Mouse (Mus musculus): Measurements from ENCODE around the gene Sh3pxd2a.

The Sh3pxd2a gene

GRCm38 (mm10) chr19:47315091-47315916 is 148.9 kb downstream of the Sh3pxd2a start:
- in situ Hi-C loops (cut with MboI, MseI) = no loop called here

- in situ Hi-C loops (cut with MboI, MseI) = no loop called here
Measured at GRCm38 (mm10) chr19:47314076-47314941, 149.9 kb downstream of the Sh3pxd2a start.

- in situ Hi-C loops (cut with MboI, MseI) = no loop called here
Measured at GRCm38 (mm10) chr19:47313387-47314075, 150.7 kb downstream of the Sh3pxd2a start.

GRCm38 (mm10) chr19:47311162-47311561 is 153.0 kb downstream of the Sh3pxd2a start:
- in situ Hi-C loops (cut with MboI, MseI) = no loop called here

- in situ Hi-C loops (cut with MboI, MseI) = no loop called here
Measured at GRCm38 (mm10) chr19:47309824-47310223, 154.4 kb downstream of the Sh3pxd2a start.

GRCm38 (mm10) chr19:47306917-47307315 is 157.3 kb downstream of the Sh3pxd2a start:
- in situ Hi-C loops (cut with MboI, MseI) = no loop called here

- in situ Hi-C loops (cut with MboI, MseI) = no loop called here
Measured at GRCm38 (mm10) chr19:47306128-47306916, 157.9 kb downstream of the Sh3pxd2a start.

GRCm38 (mm10) chr19:47305401-47305800 is 158.8 kb downstream of the Sh3pxd2a start:
- in situ Hi-C loops (cut with MboI, MseI) = no loop called here

GRCm38 (mm10) chr19:47304170-47304745 is 159.9 kb downstream of the Sh3pxd2a start:
- in situ Hi-C loops (cut with MboI, MseI) = no loop called here

GRCm38 (mm10) chr19:47303128-47303527 is 161.1 kb downstream of the Sh3pxd2a start:
- in situ Hi-C loops (cut with MboI, MseI) = no loop called here

GRCm38 (mm10) chr19:47302191-47302852 is 161.9 kb downstream of the Sh3pxd2a start:
- in situ Hi-C loops (cut with MboI, MseI) = no loop called here

GRCm38 (mm10) chr19:47301303-47302190 is 162.7 kb downstream of the Sh3pxd2a start:
- in situ Hi-C loops (cut with MboI, MseI) = no loop called here

GRCm38 (mm10) chr19:47298100-47298499 is 166.1 kb downstream of the Sh3pxd2a start:
- in situ Hi-C loops (cut with MboI, MseI) = no loop called here

GRCm38 (mm10) chr19:47292451-47292951 is 171.7 kb downstream of the Sh3pxd2a start:
- in situ Hi-C loops (cut with MboI, MseI) = no loop called here

GRCm38 (mm10) chr19:47291307-47292080 is 172.7 kb downstream of the Sh3pxd2a start:
- in situ Hi-C loops (cut with MboI, MseI) = no loop called here

- in situ Hi-C loops (cut with MboI, MseI) = no loop called here
Measured at GRCm38 (mm10) chr19:47286886-47287450, 177.2 kb downstream of the Sh3pxd2a start.

- in situ Hi-C loops (cut with MboI, MseI) = no loop called here
Measured at GRCm38 (mm10) chr19:47285581-47285980, 178.6 kb downstream of the Sh3pxd2a start.

- in situ Hi-C loops (cut with MboI, MseI) = no loop called here
Measured at GRCm38 (mm10) chr19:47282688-47283215, 181.4 kb downstream of the Sh3pxd2a start.

Data from T-helper 1 cell (primary cell).